Mouse (Mus musculus) cerebellum, adult 2 months (tissue): Measurements from ENCODE around the gene Olfr1179.

Experiments
- CTCF ChIP-seq: fragments of 200-500 bp; IDR thresholded peaks from 2 replicates; pipeline ENCODE4 v1.5.1; 2011; ENCODE audit warnings: low read depth, mild to moderate bottlenecking, control low read depth, low read length, moderate library complexity, borderline replicate concordance; ENCODE audit not compliant: insufficient read depth
- POLR2A ChIP-seq: fragments of 200-500 bp; IDR thresholded peaks from 2 replicates; pipeline ENCODE4 v1.6.1; 2011; ENCODE audit warnings: low read length, control low read depth, borderline replicate concordance; ENCODE audit not compliant: insufficient read depth

DNA sequence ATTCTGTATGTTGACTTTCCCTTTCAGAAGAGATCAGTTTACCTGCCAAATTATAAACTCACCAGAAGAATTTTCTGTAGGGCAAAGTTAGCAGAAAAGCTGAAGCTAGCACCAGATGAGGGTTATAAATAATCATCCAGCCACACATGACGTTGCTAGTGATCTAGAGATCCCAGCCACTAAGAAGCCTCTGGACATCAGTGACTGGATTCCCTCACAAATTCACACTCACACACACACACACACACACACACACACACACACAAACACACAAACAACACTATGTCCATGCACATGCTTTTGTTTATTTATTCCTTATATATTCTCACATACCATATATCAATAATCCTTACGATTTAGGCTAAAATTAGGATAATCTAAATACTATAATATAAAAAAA is 12.8 kb upstream of the Olfr1179 start, which contains the start of gene Olfr1180:
- TF ChIP-seq CTCF (no peak), POLR2A (no peak)
